Mouse (Mus musculus) forebrain, embryonic 14.5 days (tissue): ENCODE measurements around the gene Spink4. TPM values are rescaled to one million over a fixed set of nuclear protein-coding genes. Genes with fewer than 3 reads are reported as not detected.

Source experiments
- polyA plus RNA-seq: library from polyadenylated mRNA; unstranded; fragments of >200 nt; fragmentation: Nextera tagmentation; extraction: Ambion mirVana; gene quantifications from 2 replicates; pipeline ENCODE4 v1.2.1, GENCODE M21; 2014

Gene Spink4
- polyA plus RNA-seq, 1 experiment from 2014 or later = not detected

Other genes starting within 250 kb of the Spink4 start
- 59.1 and 59.5 TPM in 2 replicates for gene Aptx, start 216.9 kb upstream of the Spink4 start, polyA plus RNA-seq
- gene Dnaja1, start 197.9 kb upstream of the Spink4 start, polyA plus RNA-seq = 657 and 755 TPM in 2 replicates
- 169 and 177 TPM in 2 replicates for gene Smu1, start 162.1 kb upstream of the Spink4 start, polyA plus RNA-seq
- 6.8 and 7.8 TPM in 2 replicates for gene B4galt1, start 66.0 kb upstream of the Spink4 start, polyA plus RNA-seq
- 209 and 216 TPM in 2 replicates for gene Bag1, start 28.2 kb downstream of the Spink4 start, polyA plus RNA-seq
- gene Chmp5, start 28.4 kb downstream of the Spink4 start, polyA plus RNA-seq = 192 and 200 TPM in 2 replicates
- 75.9 and 97.1 TPM in 2 replicates for gene Nfx1, start 50.9 kb downstream of the Spink4 start, polyA plus RNA-seq
- not detected in 2 replicates for gene Aqp7, start 128.1 kb downstream of the Spink4 start, polyA plus RNA-seq
- not detected in 2 replicates for gene Aqp3, start 178.1 kb downstream of the Spink4 start, polyA plus RNA-seq
- 23.8 and 32.6 TPM in 2 replicates for gene Nol6, start 204.4 kb downstream of the Spink4 start, polyA plus RNA-seq
- 63.2 and 74.3 TPM in 2 replicates for gene Ube2r2, start 215.7 kb downstream of the Spink4 start, polyA plus RNA-seq